In genomic region chr6:108899231-108899630, GRCm38 (mm10) we compare ENCODE assay signal across 24 mouse cellular contexts.
DNase-seq lines count a peak whose midpoint lies in the region; ATAC-seq and TF ChIP-seq lines count a peak whose summit lies in the region.
"Had no signal": no experiment of that assay in that cellular context is flagged by ENCODE, and none has a peak within 500 bp of the region (broad histone marks: within the 10 kb centered on the region; RNA-seq: fewer than 3 reads in every experiment).

No protein-coding gene starts in this region.

- TF ChIP-seq CTCF in lung, postnatal 0 days (IDR thresholded peaks at IDR 0.05), result no peak
- TF ChIP-seq CTCF in midbrain, postnatal 0 days (IDR thresholded peaks at IDR 0.05), result no peak

- peak; percentile 33; the same call in 1 of the 2 replicates for ATAC-seq in lung, postnatal 0 days
- ATAC-seq in midbrain, postnatal 0 days (ENCODE audit: low FRiP score), result no peak
- ATAC-seq: activated CD4-positive, CD25-positive, alpha-beta regulatory T cell, adult 4 months; CD4-positive, CD25-positive, alpha-beta regulatory T cell, adult 4 months; forebrain, embryonic 15.5 days; intestine, embryonic 15.5 days had no signal

- peak; percentile 24 to 75 for DNase-seq in adrenal gland, adult (ENCODE audit: inconsistent age in 2 of 2, low spot score in 1 of 2)
- DNase-seq in adrenal gland, adult 18-20 months (ENCODE audit: low spot score in 2 of 2), result no peak
- no peak for DNase-seq in lung, postnatal 0 days (ENCODE audit: low spot score)
- no peak for DNase-seq in lung, postnatal 4 days
- peak; percentile 12 for DNase-seq in adrenal gland, postnatal 14 days
- DNase-seq in gonadal fat pad, adult 2 months (ENCODE audit: low read depth), result peak; percentile 70
- DNase-seq in midbrain, postnatal 0 days (ENCODE audit: low spot score), result no peak
- DNase-seq in urinary bladder, postnatal 14 days (ENCODE audit: low spot score), result no peak
- DNase-seq: cerebellum, adult 11 months; cerebellum, adult 2 months; cerebellum, adult 9-11 months; cerebellum, postnatal 25 days; gastrocnemius, postnatal 25 days; kidney, adult 11 months had no signal

- no peak overlapping the region for H3K27ac ChIP-seq in lung, postnatal 0 days (ENCODE audit: low read length)
- H3K27ac ChIP-seq in midbrain, postnatal 0 days (ENCODE audit: low read depth, low read length), result no peak overlapping the region
- H3K27ac ChIP-seq: embryonic facial prominence, embryonic 12.5 days; embryonic facial prominence, embryonic 15.5 days; forebrain, embryonic 12.5 days; forebrain, embryonic 15.5 days; hindbrain, embryonic 12.5 days; hindbrain, embryonic 15.5 days; intestine, embryonic 15.5 days had no signal

- H3K9me3 ChIP-seq in lung, postnatal 0 days (ENCODE audit: low read length), result no peaks in the 10 kb centered on the region
- no peaks in the 10 kb centered on the region for H3K9me3 ChIP-seq in midbrain, postnatal 0 days (ENCODE audit: low read length)
- H3K9me3 ChIP-seq: embryonic facial prominence, embryonic 12.5 days; embryonic facial prominence, embryonic 15.5 days; forebrain, embryonic 12.5 days; forebrain, embryonic 15.5 days; hindbrain, embryonic 12.5 days; hindbrain, embryonic 15.5 days; intestine, embryonic 15.5 days had no signal

- H3K4me2 ChIP-seq in lung, postnatal 0 days (replicated peaks; ENCODE audit: low read depth, low read length), result no peak overlapping the region
- H3K4me2 ChIP-seq in midbrain, postnatal 0 days (ENCODE audit: low read depth, low read length, poor library complexity, severe bottlenecking), result no peak overlapping the region
- H3K4me2 ChIP-seq: embryonic facial prominence, embryonic 12.5 days; embryonic facial prominence, embryonic 15.5 days; forebrain, embryonic 12.5 days; forebrain, embryonic 15.5 days; heart, embryonic 11.5 days; hindbrain, embryonic 12.5 days; hindbrain, embryonic 15.5 days; intestine, embryonic 15.5 days had no signal

- H3K9ac ChIP-seq in lung, postnatal 0 days (replicated peaks; ENCODE audit: low read depth), result no peak overlapping the region
- H3K9ac ChIP-seq in midbrain, postnatal 0 days (replicated peaks; ENCODE audit: low read length, poor library complexity, severe bottlenecking), result no peak overlapping the region
- H3K9ac ChIP-seq: embryonic facial prominence, embryonic 12.5 days; embryonic facial prominence, embryonic 15.5 days; forebrain, embryonic 12.5 days; forebrain, embryonic 15.5 days; hindbrain, embryonic 12.5 days; hindbrain, embryonic 15.5 days; intestine, embryonic 15.5 days had no signal

- H3K27me3 ChIP-seq in lung, postnatal 0 days (replicated peaks; ENCODE audit: insufficient read depth, low read length), result no peaks in the 10 kb centered on the region
- H3K27me3 ChIP-seq in midbrain, postnatal 0 days (ENCODE audit: insufficient read depth, low read length), result no peaks in the 10 kb centered on the region
- H3K27me3 ChIP-seq: embryonic facial prominence, embryonic 12.5 days; embryonic facial prominence, embryonic 15.5 days; forebrain, embryonic 12.5 days; forebrain, embryonic 15.5 days; hindbrain, embryonic 12.5 days; hindbrain, embryonic 15.5 days; intestine, embryonic 15.5 days had no signal

- 0 out of 2 replicates have a peak, but pooled peaks have one; percentile 31 for TF ChIP-seq EP300 in lung, postnatal 0 days (IDR thresholded peaks at IDR 0.05)

- no peaks in the 10 kb centered on the region for H3K4me1 ChIP-seq in lung, postnatal 0 days (ENCODE audit: insufficient read depth, low read depth, low read length)
- H3K4me1 ChIP-seq in midbrain, postnatal 0 days (ENCODE audit: insufficient read depth, low read length), result no peaks in the 10 kb centered on the region
- H3K4me1 ChIP-seq: embryonic facial prominence, embryonic 12.5 days; embryonic facial prominence, embryonic 15.5 days; forebrain, embryonic 12.5 days; forebrain, embryonic 15.5 days; hindbrain, embryonic 12.5 days; hindbrain, embryonic 15.5 days; intestine, embryonic 15.5 days had no signal

- H3K4me3 ChIP-seq in lung, postnatal 0 days (ENCODE audit: low read depth, low read length), result no peak overlapping the region
- no peak overlapping the region for H3K4me3 ChIP-seq in midbrain, postnatal 0 days (ENCODE audit: low read depth, low read length)
- H3K4me3 ChIP-seq: embryonic facial prominence, embryonic 12.5 days; embryonic facial prominence, embryonic 15.5 days; forebrain, embryonic 12.5 days; forebrain, embryonic 15.5 days; hindbrain, embryonic 12.5 days; hindbrain, embryonic 15.5 days; intestine, embryonic 15.5 days had no signal

- H3K36me3 ChIP-seq in lung, postnatal 0 days (ENCODE audit: insufficient read depth, low read length), result no peaks in the 10 kb centered on the region
- H3K36me3 ChIP-seq in midbrain, postnatal 0 days (ENCODE audit: insufficient read depth, low read length), result no peaks in the 10 kb centered on the region
- H3K36me3 ChIP-seq: embryonic facial prominence, embryonic 12.5 days; embryonic facial prominence, embryonic 15.5 days; forebrain, embryonic 12.5 days; forebrain, embryonic 15.5 days; hindbrain, embryonic 12.5 days; hindbrain, embryonic 15.5 days; intestine, embryonic 15.5 days had no signal

- 33% methylated on average over 2 of the region's 2 CpGs for WGBS in lung, postnatal 0 days
- 63% methylated on average over 2 of the region's 2 CpGs for WGBS in midbrain, postnatal 0 days

Comparison
In these comparisons a context has a peak if more than half of its experiments do, and no peak if none do; other contexts are left out.
1. DNase-seq: peak in adrenal gland, adult (2 of 2), adrenal gland, postnatal 14 days (single experiment) and gonadal fat pad, adult 2 months (single experiment); none in adrenal gland, adult 18-20 months (0 of 2), lung, postnatal 0 days (single experiment), lung, postnatal 4 days (0 of 2), midbrain, postnatal 0 days (single experiment) and urinary bladder, postnatal 14 days (single experiment).